Mouse (Mus musculus): Measurements from ENCODE around the gene Tbc1d14. TPM values are rescaled to one million over a fixed set of nuclear protein-coding genes. Genes with fewer than 3 reads are reported as not detected.

Gene Tbc1d14
- total RNA-seq (2021): 100 to 1,000 TPM in 1 of 2 experiments, 10 to 100 TPM in 1; 90.4 to 103 TPM
- long read RNA-seq, experiment 1, full-length matches to known transcripts: 22 of 36 reads
- long read RNA-seq, experiment 1, partial matches to known transcripts: 9 of 36 reads
- long read RNA-seq, experiment 1, other reads (novel, unspliced or antisense): 5 of 36 reads
- long read RNA-seq, experiment 2, full-length matches to known transcripts: 33 of 47 reads
- long read RNA-seq, experiment 2, partial matches to known transcripts: 5 of 47 reads
- long read RNA-seq, experiment 2, other reads (novel, unspliced or antisense): 9 of 47 reads

- no peak for DNase-seq (ENCODE audit: low spot score in 2 of 2)
Observed at GRCm38 (mm10) chr5:36593176-36593575, at the start of gene Tbc1d14. Gene Tbc1d14, minus strand, starts transcription at chr5:36593276.

- no peak for DNase-seq (ENCODE audit: low spot score in 2 of 2)
Observed at GRCm38 (mm10) chr5:36625612-36626011, 32.5 kb upstream of the Tbc1d14 start.

GRCm38 (mm10) chr5:36623670-36624069 is 30.6 kb upstream of the Tbc1d14 start:
- no peak for DNase-seq (ENCODE audit: low spot score in 2 of 2)

- DNase-seq (ENCODE audit: low spot score in 2 of 2): no peak
Observed at GRCm38 (mm10) chr5:36621058-36621449, 28.0 kb upstream of the Tbc1d14 start.

GRCm38 (mm10) chr5:36620409-36621057 is 27.5 kb upstream of the Tbc1d14 start:
- DNase-seq (ENCODE audit: low spot score in 2 of 2): no peak

GRCm38 (mm10) chr5:36618890-36619289 is 25.8 kb upstream of the Tbc1d14 start:
- peak in 1 of 2 experiments; percentile 38 for DNase-seq (ENCODE audit: low spot score in 2 of 2)

GRCm38 (mm10) chr5:36618356-36618755 is 25.3 kb upstream of the Tbc1d14 start:
- DNase-seq (ENCODE audit: low spot score in 2 of 2): no peak

GRCm38 (mm10) chr5:36614124-36614523 is 21.0 kb upstream of the Tbc1d14 start:
- DNase-seq (ENCODE audit: low spot score in 2 of 2): no peak

- DNase-seq (ENCODE audit: low spot score in 2 of 2): no peak
Observed at GRCm38 (mm10) chr5:36608939-36609499, 15.9 kb upstream of the Tbc1d14 start.

GRCm38 (mm10) chr5:36603031-36603430 is 10.0 kb upstream of the Tbc1d14 start:
- DNase-seq (ENCODE audit: low spot score in 2 of 2): peak in 1 of 2 experiments; percentile 42

- DNase-seq (ENCODE audit: low spot score in 2 of 2): no peak
Observed at GRCm38 (mm10) chr5:36602028-36602427, 9.0 kb upstream of the Tbc1d14 start.

- peak in 1 of 2 experiments; percentile 26 for DNase-seq (ENCODE audit: low spot score in 2 of 2)
Observed at GRCm38 (mm10) chr5:36601492-36601891, 8.4 kb upstream of the Tbc1d14 start.

- no peak for DNase-seq (ENCODE audit: low spot score in 2 of 2)
Observed at GRCm38 (mm10) chr5:36598883-36599282, 5.8 kb upstream of the Tbc1d14 start.

- no peak for DNase-seq (ENCODE audit: low spot score in 2 of 2)
Observed at GRCm38 (mm10) chr5:36597653-36598052, 4.6 kb upstream of the Tbc1d14 start.

- DNase-seq (ENCODE audit: low spot score in 2 of 2): no peak
Observed at GRCm38 (mm10) chr5:36596225-36596624, 3.1 kb upstream of the Tbc1d14 start.

GRCm38 (mm10) chr5:36595115-36595514 is 2.0 kb upstream of the Tbc1d14 start:
- no peak for DNase-seq (ENCODE audit: low spot score in 2 of 2)

- no peak for DNase-seq (ENCODE audit: low spot score in 2 of 2)
Observed at GRCm38 (mm10) chr5:36594344-36594743, 1.3 kb upstream of the Tbc1d14 start.

- no peak for DNase-seq (ENCODE audit: low spot score in 2 of 2)
Observed at GRCm38 (mm10) chr5:36590499-36590920, 2.6 kb downstream of the Tbc1d14 start.

- no peak for DNase-seq (ENCODE audit: low spot score in 2 of 2)
Observed at GRCm38 (mm10) chr5:36584299-36584698, 8.8 kb downstream of the Tbc1d14 start.

- DNase-seq (ENCODE audit: low spot score in 2 of 2): peak; percentile 97 to 99
Observed at GRCm38 (mm10) chr5:36581924-36582642, 11.0 kb downstream of the Tbc1d14 start.

GRCm38 (mm10) chr5:36581259-36581923 is 11.7 kb downstream of the Tbc1d14 start:
- DNase-seq (ENCODE audit: low spot score in 2 of 2): no peak

Data from layer of hippocampus, postnatal 14 days (tissue).